Mouse (Mus musculus): Measurements from ENCODE around the gene Comp.

DNA sequence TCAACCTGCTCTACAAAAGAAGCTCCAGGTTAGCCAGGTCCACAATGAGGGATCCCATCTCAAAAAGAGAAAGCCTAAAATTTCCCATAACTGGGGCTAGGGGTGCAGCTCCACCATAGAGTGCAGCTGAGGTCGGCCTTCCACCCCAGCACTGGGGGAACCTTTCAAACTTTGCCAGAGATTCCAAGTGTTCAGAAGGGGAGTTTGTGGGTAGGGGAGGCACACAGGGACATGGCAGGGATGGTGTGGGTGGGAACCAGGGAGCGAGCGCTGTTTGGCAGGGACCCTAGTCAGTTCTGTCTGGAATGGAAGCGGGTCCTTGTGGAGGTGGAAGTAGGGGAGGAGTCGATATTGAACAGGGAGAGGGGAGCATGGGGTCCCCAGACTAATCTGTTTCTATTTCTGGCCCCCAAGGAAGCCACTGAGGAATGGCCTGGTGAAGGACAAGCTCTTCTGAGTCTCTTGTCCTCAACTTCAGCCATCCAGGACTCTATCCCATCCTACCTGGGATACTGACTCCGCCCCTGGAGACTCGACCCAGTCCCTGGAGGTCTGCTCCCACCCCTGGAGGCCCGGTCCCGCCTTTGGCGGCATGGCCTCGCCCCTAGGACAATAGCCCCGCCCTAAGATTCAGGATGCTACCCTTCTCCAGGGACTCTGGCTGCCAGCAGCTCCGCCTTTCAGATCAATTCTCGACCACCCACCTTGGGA is 44.1 kb upstream of the Comp start, which contains the start of gene Gdf1:
- TF ChIP-seq CTCF (IDR thresholded peaks at IDR 0.05; ENCODE audit: low read depth, low read length) (no peak), POLR2A (IDR thresholded peaks at IDR 0.05; ENCODE audit: extremely low read depth, insufficient read depth, low read length) (no peak)

All from liver, adult 2 months (tissue).